Mouse (Mus musculus): ENCODE results near the gene Zfp771. TPM values are rescaled to one million over a fixed set of nuclear protein-coding genes. Genes with fewer than 3 reads are reported as not detected.

Gene Zfp771
- polyA plus RNA-seq, 1 experiment from 2014 or later: 53.2 TPM

- Histone ChIP-seq H3K4me3 (ENCODE audit: low read depth, low read length) (peak within 1 kb of the TSS; percentile 61), H3K4me2 (ENCODE audit: low read depth) (peak within 1 kb of the TSS; percentile 91), H3K36me3 (ENCODE audit: control insufficient read depth, insufficient read depth, low read length) (no peaks in the 10 kb centered on the region), H3K4me1 (ENCODE audit: control insufficient read depth, insufficient read depth, low read length) (peaks cover 13% of the 10 kb centered on the region), H3K27me3 (ENCODE audit: control insufficient read depth, insufficient read depth, low read length) (no peaks in the 10 kb centered on the region), H3K27ac (ENCODE audit: low read depth, low read length) (peak within 1 kb of the TSS; percentile 76), H3K9me3 (ENCODE audit: control insufficient read depth, low read length) (no peaks in the 10 kb centered on the region), H3K9ac (ENCODE audit: low read length) (peak within 1 kb of the TSS; percentile 88)
- peak; percentile 86 for ATAC-seq (ENCODE audit: insufficient read depth, low FRiP score, low TSS enrichment)
- peak; percentile 97 for DNase-seq (ENCODE audit: low spot score)
- WGBS: under 1% methylated on average over 35 of the region's 44 CpGs
These were observed 35.3 kb upstream of the Zfp771 start, which contains the start of gene Mylpf for GRCm38 (mm10) chr7:127208553-127209438. Mylpf (plus strand) TSS chr7:127208890.

- Histone ChIP-seq H3K9me3 (ENCODE audit: control insufficient read depth, low read length) (no peaks in the 10 kb centered on the region), H3K27ac (ENCODE audit: low read depth, low read length) (no peak overlapping the region), H3K4me1 (ENCODE audit: control insufficient read depth, insufficient read depth, low read length) (peaks cover 13% of the 10 kb centered on the region), H3K4me3 (ENCODE audit: low read depth, low read length) (no peak overlapping the region), H3K36me3 (ENCODE audit: control insufficient read depth, insufficient read depth, low read length) (no peaks in the 10 kb centered on the region), H3K9ac (ENCODE audit: low read length) (no peak overlapping the region), H3K4me2 (ENCODE audit: low read depth) (peak overlapping the region; percentile 60; the same call in 1 of the 2 replicates), H3K27me3 (ENCODE audit: control insufficient read depth, insufficient read depth, low read length) (0 out of 2 replicates have a peak, but pooled peaks cover 2% of the 10 kb centered on the region)
- WGBS: 78% methylated on average over 5 of the region's 5 CpGs
- ATAC-seq (ENCODE audit: insufficient read depth, low FRiP score, low TSS enrichment) (no peak), DNase-seq (ENCODE audit: low spot score) (no peak)
These were observed 34.2 kb upstream of the Zfp771 start for GRCm38 (mm10) chr7:127209851-127210250.

GRCm38 (mm10) chr7:127210266-127210665 lies 33.8 kb upstream of the Zfp771 start:
- H3K4me2 ChIP-seq (ENCODE audit: low read depth): no peak overlapping the region
- H3K9me3 ChIP-seq (ENCODE audit: control insufficient read depth, low read length): no peaks in the 10 kb centered on the region
- H3K4me3 ChIP-seq (ENCODE audit: low read depth, low read length): no peak overlapping the region
- H3K36me3 ChIP-seq (ENCODE audit: control insufficient read depth, insufficient read depth, low read length): no peaks in the 10 kb centered on the region
- no peak for ATAC-seq (ENCODE audit: insufficient read depth, low FRiP score, low TSS enrichment)
- no peak overlapping the region for H3K9ac ChIP-seq (ENCODE audit: low read length)
- no peak overlapping the region for H3K27ac ChIP-seq (ENCODE audit: low read depth, low read length)
- no peak for DNase-seq (ENCODE audit: low spot score)
- H3K4me1 ChIP-seq (ENCODE audit: control insufficient read depth, insufficient read depth, low read length): peaks cover 13% of the 10 kb centered on the region
- H3K27me3 ChIP-seq (ENCODE audit: control insufficient read depth, insufficient read depth, low read length): 0 out of 2 replicates have a peak, but pooled peaks cover 2% of the 10 kb centered on the region
- 90% methylated on average over 4 of the region's 4 CpGs for WGBS

DNA sequence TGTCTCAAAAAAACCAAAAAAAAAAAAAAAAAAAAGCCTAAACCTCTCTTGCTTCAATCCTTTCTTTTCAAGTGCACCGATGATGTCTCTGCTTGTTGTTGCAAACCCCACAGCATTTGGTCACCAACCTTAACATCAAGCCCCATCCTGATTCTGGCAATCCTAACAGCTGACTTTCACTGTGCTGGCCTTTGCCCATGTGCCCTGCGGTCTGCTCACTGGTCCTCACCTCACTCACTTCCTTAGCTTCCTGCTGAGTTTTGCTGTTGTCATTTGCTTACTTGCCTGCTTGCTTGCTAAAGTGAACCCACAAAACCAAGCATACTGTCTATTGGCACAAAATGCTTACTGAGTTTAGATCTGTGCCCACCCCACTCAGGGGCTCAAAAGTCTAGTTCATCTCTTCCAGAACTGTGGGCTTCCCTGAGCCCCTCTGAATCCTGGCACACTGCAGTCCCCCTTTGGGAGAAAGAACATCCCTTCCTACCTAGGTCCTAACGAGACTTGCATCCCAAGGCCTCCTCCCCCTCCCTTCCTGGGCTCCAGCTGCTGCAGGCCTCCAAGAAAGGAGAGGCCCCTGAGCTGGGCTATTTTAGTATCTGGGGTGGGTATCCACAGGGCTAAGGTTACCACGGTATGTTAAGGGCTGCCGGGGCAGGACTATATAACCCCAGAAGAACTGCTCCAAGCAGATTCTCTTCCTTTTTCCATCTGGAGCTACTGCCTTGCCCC lies 32.9 kb upstream of the Zfp771 start:
- Histone ChIP-seq H3K4me3 (ENCODE audit: low read depth, low read length) (no peak overlapping the region), H3K4me1 (ENCODE audit: control insufficient read depth, insufficient read depth, low read length) (peaks cover 13% of the 10 kb centered on the region), H3K27ac (ENCODE audit: low read depth, low read length) (no peak overlapping the region), H3K27me3 (ENCODE audit: control insufficient read depth, insufficient read depth, low read length) (0 out of 2 replicates have a peak, but pooled peaks cover 2% of the 10 kb centered on the region), H3K9me3 (ENCODE audit: control insufficient read depth, low read length) (no peaks in the 10 kb centered on the region), H3K36me3 (ENCODE audit: control insufficient read depth, insufficient read depth, low read length) (no peaks in the 10 kb centered on the region), H3K4me2 (ENCODE audit: low read depth) (no peak overlapping the region), H3K9ac (ENCODE audit: low read length) (no peak overlapping the region)
- ATAC-seq (ENCODE audit: insufficient read depth, low FRiP score, low TSS enrichment): no peak
- no peak for DNase-seq (ENCODE audit: low spot score)
- whole genome bisulfite sequencing: 67% methylated on average over 5 of the region's 5 CpGs

DNA sequence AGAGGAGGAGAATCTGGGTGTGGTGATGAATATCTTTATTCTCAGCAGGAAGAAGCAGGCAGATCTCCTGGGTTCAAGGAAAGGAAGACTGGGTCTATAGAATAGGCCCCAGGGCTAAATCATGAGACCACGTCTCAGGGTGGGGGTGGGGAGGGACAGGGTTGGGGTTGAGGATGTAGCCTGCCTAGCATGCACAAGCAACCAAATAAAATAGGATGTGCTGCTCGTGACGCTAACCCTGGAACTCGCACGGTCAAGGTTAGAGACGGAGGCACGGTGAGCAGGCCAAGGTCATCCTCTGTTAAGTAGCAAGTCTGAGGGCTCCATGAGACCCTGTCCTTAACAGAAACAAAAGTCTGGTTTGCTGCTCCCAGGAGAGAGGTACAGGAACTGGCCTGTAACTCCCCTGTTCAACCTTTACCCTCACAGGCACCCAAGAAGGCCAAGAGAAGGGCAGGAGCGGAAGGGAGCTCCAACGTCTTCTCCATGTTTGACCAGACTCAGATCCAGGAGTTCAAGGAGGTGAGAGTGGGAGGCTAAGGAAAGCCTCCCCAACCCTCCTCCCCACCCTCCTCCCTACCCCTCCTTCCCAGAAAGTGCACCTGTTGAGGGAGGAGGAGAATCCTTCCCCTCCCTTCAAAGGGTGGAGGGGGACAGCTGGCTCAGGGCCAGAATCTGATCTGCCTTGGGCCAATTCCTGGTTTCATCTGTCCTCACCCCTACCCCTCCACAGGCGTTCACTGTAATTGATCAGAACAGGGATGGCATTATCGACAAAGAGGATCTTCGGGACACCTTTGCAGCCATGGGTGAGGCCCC lies 31.4 kb upstream of the Zfp771 start:
- H3K4me3 ChIP-seq (ENCODE audit: low read depth, low read length): no peak overlapping the region
- peaks cover 5% of the 10 kb centered on the region for H3K4me1 ChIP-seq (ENCODE audit: control insufficient read depth, insufficient read depth, low read length)
- H3K27ac ChIP-seq (ENCODE audit: low read depth, low read length): no peak overlapping the region
- 0 out of 2 replicates have a peak, but pooled peaks cover 2% of the 10 kb centered on the region for H3K27me3 ChIP-seq (ENCODE audit: control insufficient read depth, insufficient read depth, low read length)
- WGBS: 93% methylated on average over 12 of the region's 12 CpGs
- DNase-seq (ENCODE audit: low spot score): no peak
- no peaks in the 10 kb centered on the region for H3K36me3 ChIP-seq (ENCODE audit: control insufficient read depth, insufficient read depth, low read length)
- no peak for ATAC-seq (ENCODE audit: insufficient read depth, low FRiP score, low TSS enrichment)
- no peak overlapping the region for H3K9ac ChIP-seq (ENCODE audit: low read length)
- H3K4me2 ChIP-seq (ENCODE audit: low read depth): no peak overlapping the region
- no peaks in the 10 kb centered on the region for H3K9me3 ChIP-seq (ENCODE audit: control insufficient read depth, low read length)

DNA sequence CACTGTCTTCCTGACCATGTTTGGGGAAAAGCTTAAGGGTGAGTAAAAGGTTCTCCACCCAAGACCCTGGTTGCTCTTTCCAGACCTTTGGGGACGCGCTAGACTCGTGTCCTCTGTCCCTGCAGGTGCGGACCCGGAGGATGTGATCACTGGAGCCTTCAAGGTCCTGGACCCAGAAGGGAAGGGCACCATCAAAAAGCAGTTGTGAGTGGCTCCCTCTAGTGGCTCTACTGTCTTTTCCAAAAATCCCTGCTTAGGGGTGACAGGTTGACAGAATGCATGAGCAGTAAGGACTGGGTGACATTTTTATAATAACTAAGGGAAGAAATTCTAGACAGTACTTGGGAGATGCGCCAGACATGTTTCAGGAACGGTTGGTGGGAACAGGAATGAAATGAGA lies 30.6 kb upstream of the Zfp771 start:
- Histone ChIP-seq H3K4me3 (ENCODE audit: low read depth, low read length) (no peak overlapping the region), H3K4me1 (ENCODE audit: control insufficient read depth, insufficient read depth, low read length) (peaks cover 5% of the 10 kb centered on the region), H3K9me3 (ENCODE audit: control insufficient read depth, low read length) (no peaks in the 10 kb centered on the region), H3K9ac (ENCODE audit: low read length) (no peak overlapping the region), H3K36me3 (ENCODE audit: control insufficient read depth, insufficient read depth, low read length) (no peaks in the 10 kb centered on the region), H3K27me3 (ENCODE audit: control insufficient read depth, insufficient read depth, low read length) (0 out of 2 replicates have a peak, but pooled peaks cover 2% of the 10 kb centered on the region), H3K4me2 (ENCODE audit: low read depth) (no peak overlapping the region), H3K27ac (ENCODE audit: low read depth, low read length) (no peak overlapping the region)
- no peak for DNase-seq (ENCODE audit: low spot score)
- WGBS: 34% methylated on average over 7 of the region's 7 CpGs
- no peak for ATAC-seq (ENCODE audit: insufficient read depth, low FRiP score, low TSS enrichment)

DNA sequence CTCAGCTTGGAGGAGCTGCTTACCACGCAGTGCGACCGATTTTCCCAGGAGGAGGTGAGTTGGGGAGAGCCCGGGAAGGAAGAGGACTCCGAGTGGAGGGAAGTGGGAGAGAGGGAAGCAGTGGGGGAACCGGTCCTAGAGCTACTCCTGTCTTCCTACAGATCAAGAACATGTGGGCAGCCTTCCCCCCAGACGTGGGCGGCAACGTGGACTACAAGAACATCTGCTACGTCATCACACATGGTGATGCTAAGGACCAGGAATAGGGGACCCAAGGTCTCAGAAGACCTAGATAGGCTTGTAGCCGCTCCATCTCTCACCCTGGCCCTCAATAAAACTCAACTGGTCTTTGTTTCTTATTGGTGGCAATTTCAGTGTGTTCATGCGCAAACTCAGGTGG lies 30.1 kb upstream of the Zfp771 start:
- ATAC-seq (ENCODE audit: insufficient read depth, low FRiP score, low TSS enrichment): no peak
- 0 out of 2 replicates have a peak, but pooled peaks cover 2% of the 10 kb centered on the region for H3K27me3 ChIP-seq (ENCODE audit: control insufficient read depth, insufficient read depth, low read length)
- H3K36me3 ChIP-seq (ENCODE audit: control insufficient read depth, insufficient read depth, low read length): no peaks in the 10 kb centered on the region
- H3K27ac ChIP-seq (ENCODE audit: low read depth, low read length): no peak overlapping the region
- no peak for DNase-seq (ENCODE audit: low spot score)
- H3K4me2 ChIP-seq (ENCODE audit: low read depth): no peak overlapping the region
- H3K4me1 ChIP-seq (ENCODE audit: control insufficient read depth, insufficient read depth, low read length): peaks cover 5% of the 10 kb centered on the region
- H3K9ac ChIP-seq (ENCODE audit: low read length): no peak overlapping the region
- no peaks in the 10 kb centered on the region for H3K9me3 ChIP-seq (ENCODE audit: control insufficient read depth, low read length)
- 46% methylated on average over 12 of the region's 12 CpGs for WGBS
- no peak overlapping the region for H3K4me3 ChIP-seq (ENCODE audit: low read depth, low read length)

GRCm38 (mm10) chr7:127214521-127214920 lies 29.6 kb upstream of the Zfp771 start:
- no peaks in the 10 kb centered on the region for H3K36me3 ChIP-seq (ENCODE audit: control insufficient read depth, insufficient read depth, low read length)
- no peak overlapping the region for H3K27ac ChIP-seq (ENCODE audit: low read depth, low read length)
- no peaks in the 10 kb centered on the region for H3K9me3 ChIP-seq (ENCODE audit: control insufficient read depth, low read length)
- ATAC-seq (ENCODE audit: insufficient read depth, low FRiP score, low TSS enrichment) (no peak), DNase-seq (ENCODE audit: low spot score) (no peak)
- H3K4me2 ChIP-seq (ENCODE audit: low read depth): peak overlapping the region; percentile 36
- H3K9ac ChIP-seq (ENCODE audit: low read length): peak overlapping the region; percentile 36
- H3K4me1 ChIP-seq (ENCODE audit: control insufficient read depth, insufficient read depth, low read length): peaks cover 1% of the 10 kb centered on the region
- H3K4me3 ChIP-seq (ENCODE audit: low read depth, low read length): peak overlapping the region; percentile 13; the same call in 1 of the 2 replicates
- 0 out of 2 replicates have a peak, but pooled peaks cover 2% of the 10 kb centered on the region for H3K27me3 ChIP-seq (ENCODE audit: control insufficient read depth, insufficient read depth, low read length)
- 25% methylated on average over 21 of the region's 21 CpGs for WGBS

All from neural tube, embryonic 11.5 days (tissue).